Mouse (Mus musculus): Measurements from ENCODE around the gene Cyb5r1.
"Not testable (repeated sequence)": the region's sequence is repeated elsewhere in the genome, so short reads cannot be mapped to it uniquely, and the experiment has no call there.

Cyb5r1 gene

GRCm38 (mm10) chr1:134414501-134415167, 9.3 kb downstream of the Cyb5r1 start:
- DNase-seq: no peak

GRCm38 (mm10) chr1:134415168-134415831, 9.9 kb downstream of the Cyb5r1 start, which contains the start of gene Adipor1:
TSS of gene Adipor1 (plus strand) at chr1:134415378.
- peak; percentile 98 for DNase-seq

GRCm38 (mm10) chr1:134418414-134418975, 13.1 kb downstream of the Cyb5r1 start:
- DNase-seq: no peak

DNA sequence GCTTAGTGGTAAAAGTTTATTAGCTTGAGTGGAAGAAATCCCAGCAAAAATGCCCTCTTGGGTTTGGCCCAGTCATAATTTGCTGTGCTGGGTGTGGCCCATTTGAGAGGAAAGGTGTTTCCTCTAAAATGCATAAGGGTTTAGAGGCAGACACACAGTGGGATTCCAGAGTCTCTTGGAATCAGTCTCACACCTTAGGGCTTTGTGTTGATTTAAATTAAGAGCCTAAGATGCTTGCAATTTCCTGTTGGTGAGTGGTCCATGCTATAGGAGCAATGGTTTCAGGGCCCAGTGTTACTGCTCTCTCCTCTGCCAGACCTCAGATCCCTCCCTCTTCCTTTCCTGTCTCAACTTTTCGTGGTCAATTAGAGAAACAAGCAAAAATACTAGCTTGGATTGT, 13.8 kb downstream of the Cyb5r1 start:
- no peak for DNase-seq

DNA sequence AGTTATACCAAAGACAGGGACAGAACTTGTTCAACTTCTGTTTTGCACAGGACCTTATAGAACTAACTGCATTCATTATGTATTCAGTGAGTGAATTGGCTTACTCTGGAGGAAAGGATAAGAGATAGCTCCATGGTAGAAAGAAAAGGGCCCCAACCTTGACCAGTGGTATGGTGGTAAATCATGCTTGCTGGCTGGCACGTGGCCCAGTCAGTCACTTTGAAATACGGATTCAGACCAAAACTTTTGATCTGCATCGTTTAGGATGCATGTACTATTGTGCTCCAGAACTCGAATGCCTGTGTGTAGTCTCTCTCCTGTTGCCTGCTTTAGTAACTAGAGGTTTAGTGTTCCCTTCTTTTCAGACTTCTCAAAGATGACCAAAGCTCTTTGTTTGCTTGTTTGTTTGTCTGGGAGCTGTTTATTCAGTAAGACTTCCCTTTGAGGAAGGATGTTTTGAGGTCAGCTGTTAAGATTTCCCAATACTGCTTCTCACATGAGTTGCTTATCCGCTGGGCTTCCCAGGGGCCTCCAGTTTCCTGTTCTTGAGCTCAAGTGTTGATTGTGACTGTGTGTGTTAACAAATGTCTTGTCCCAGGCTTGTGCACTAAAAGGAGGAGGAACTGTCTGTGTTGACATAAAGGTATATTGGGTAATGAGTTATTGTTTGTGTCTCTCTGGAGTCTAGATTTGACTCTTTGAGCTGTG, 14.5 kb downstream of the Cyb5r1 start:
- peak; percentile 63 for DNase-seq

DNA sequence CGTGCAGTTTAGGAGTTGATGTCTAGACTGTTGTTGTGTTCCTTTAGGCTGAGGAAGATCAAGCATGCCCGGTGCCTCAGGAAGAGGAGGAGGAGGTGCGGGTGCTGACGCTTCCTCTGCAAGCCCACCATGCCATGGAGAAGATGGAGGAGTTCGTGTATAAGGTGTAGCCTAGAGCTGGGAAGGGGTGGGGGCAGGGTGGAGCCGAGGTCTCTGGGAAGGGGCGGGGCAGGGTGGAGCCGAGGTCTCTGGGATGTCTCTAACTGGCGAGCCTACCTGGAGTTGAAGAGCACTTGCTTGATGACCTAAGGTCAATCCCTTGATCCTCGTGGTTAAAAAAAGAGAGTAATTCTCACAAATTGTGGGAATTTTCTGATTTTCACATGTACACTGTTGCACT, 18.6 kb downstream of the Cyb5r1 start:
- no peak for DNase-seq

GRCm38 (mm10) chr1:134426289-134426688, 20.9 kb downstream of the Cyb5r1 start:
- DNase-seq: no peak

- DNase-seq: no peak
Observed at GRCm38 (mm10) chr1:134433002-134433401, 27.6 kb downstream of the Cyb5r1 start.

DNA sequence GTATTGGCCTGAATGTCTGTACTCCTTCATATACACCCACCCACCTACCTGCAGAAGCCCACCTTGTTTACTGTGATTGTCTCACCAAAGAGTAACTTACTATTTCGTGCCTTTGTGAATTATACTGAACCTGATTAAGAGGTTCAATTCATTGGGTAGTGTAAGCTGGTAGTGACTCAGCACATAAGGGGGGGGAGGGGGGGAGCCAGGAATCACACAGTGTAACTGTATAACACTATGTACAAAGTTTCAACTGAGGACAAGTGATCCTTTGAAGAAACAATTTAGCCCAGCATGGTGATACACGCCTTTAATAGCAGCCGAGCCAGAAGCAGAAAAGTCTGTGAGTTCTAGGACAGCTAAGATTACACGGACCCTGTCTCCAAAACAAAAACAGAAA, 28.1 kb downstream of the Cyb5r1 start:
- no peak for DNase-seq

- DNase-seq: peak; percentile 43
Observed at GRCm38 (mm10) chr1:134435414-134435813, 30.1 kb downstream of the Cyb5r1 start.

- no peak for DNase-seq
Observed at GRCm38 (mm10) chr1:134440437-134440836, 35.1 kb downstream of the Cyb5r1 start.

GRCm38 (mm10) chr1:134441737-134442136, 36.4 kb downstream of the Cyb5r1 start:
- DNase-seq: not testable (repeated sequence)

DNA sequence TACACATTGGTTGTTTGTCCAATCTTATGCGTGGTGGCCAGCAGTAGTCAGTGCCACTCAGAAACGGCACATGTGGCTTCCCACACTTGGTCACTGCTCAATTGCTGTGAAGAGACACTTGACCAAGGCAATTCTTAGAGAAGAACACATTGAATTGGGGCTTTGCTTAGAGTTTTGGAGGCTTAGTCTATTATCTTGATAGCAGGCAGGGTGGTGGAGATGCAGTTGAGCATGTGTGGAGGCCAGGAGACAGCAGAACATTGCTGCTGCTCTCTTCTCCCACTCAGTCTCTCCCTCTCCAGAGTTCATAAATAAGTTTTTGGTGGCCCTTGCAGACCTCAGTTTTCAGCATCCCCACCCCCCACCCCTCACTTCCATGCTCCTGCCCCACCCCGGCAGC, 37.0 kb downstream of the Cyb5r1 start:
- no peak for DNase-seq

GRCm38 (mm10) chr1:134443288-134443687, 37.9 kb downstream of the Cyb5r1 start:
- not testable (repeated sequence) for DNase-seq

DNA sequence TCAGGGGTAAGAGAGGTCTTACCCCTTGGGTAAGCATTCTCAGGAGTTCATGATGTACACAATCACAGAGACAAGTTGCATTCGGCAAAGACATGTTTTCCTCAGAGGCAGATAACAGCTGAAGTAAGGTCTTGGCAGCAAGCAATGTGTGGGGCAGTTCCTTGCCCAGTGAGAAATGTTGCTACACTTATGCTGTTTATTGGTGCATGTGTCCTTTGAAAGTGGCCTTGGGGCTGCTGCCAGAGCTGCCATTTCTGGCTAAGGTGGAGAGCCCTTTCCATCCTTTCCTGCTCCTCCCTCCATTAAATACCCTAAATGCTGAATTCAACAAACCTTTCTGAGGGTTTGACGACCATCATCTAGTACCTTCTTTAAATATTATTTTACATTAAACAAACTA, 40.1 kb downstream of the Cyb5r1 start:
- DNase-seq: no peak

DNA sequence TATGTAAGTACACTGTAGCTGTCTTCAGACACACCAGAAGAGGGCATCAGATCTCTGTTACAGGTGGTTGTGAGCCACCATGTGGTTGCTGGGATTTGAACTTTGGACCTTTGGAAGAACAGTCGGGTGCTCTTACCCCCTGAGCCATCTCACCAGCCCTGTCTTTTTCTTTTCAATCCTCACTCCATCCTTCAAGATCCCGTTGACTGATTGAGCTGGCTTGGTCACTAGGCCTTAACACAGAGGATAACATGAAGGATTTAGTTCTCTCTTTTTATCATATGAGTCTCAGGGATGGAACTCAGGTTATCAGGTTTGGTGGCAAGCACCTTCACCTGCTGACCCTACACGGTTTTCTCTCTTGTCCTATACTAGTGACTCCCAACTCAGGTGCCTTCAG, 43.2 kb downstream of the Cyb5r1 start:
- not testable (repeated sequence) for DNase-seq

GRCm38 (mm10) chr1:134450201-134450600, 44.8 kb downstream of the Cyb5r1 start:
- DNase-seq: no peak

- DNase-seq: peak; percentile 72
Observed at GRCm38 (mm10) chr1:134450986-134451385, 45.6 kb downstream of the Cyb5r1 start.

GRCm38 (mm10) chr1:134454904-134455824, 49.8 kb downstream of the Cyb5r1 start, which contains the start of gene Klhl12:
TSS of gene Klhl12 (plus strand) at chr1:134455531.
- peak; percentile 97 for DNase-seq

- no peak for DNase-seq
Observed at GRCm38 (mm10) chr1:134456060-134456459, 50.7 kb downstream of the Cyb5r1 start.

DNA sequence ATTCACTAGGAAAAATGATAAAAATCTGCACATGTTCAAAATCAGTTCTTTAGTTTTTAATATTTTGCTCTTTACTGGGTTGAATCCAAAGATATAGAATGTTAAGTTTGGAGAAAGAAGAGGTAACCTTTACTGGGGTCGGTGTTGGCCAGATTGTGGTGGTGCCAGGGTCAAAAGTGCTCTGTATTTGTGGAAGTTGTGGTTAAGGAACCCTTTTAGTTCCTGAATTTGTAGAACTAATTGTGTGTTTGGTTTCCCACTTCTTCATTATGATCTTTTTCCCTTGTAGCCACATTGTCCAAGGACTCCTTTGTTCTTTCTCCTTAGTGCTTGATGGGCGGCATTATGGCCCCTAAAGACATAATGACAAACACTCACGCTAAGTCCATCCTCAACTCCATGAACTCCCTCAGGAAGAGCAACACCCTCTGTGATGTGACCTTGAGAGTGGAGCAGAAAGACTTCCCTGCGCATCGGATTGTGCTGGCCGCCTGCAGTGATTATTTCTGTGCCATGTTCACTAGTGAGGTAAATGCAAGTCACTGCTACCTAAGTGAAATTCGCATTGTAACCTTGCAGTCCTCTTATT, 52.9 kb downstream of the Cyb5r1 start:
- no peak for DNase-seq

All from kidney, postnatal 10 days (tissue).